Mouse (Mus musculus) ES-E14 (cell line): ENCODE data around the gene Xrcc5.

ENCODE experiments used
- HCFC1 ChIP-seq: IDR thresholded peaks from 2 replicates; pipeline ENCODE4 v1.6.1; 2012; ENCODE audit warnings: low read length, inconsistent platforms, borderline replicate concordance; ENCODE audit not compliant: insufficient read depth
- ZC3H11A ChIP-seq: IDR thresholded peaks from 2 replicates; pipeline ENCODE4 v1.6.1; 2012; ENCODE audit warnings: low read depth, mild to moderate bottlenecking, inconsistent platforms, low read length, borderline replicate concordance
- ZNF384 ChIP-seq: IDR thresholded peaks from 2 replicates; pipeline ENCODE4 v1.6.1; 2012; ENCODE audit warnings: low read depth, low read length, inconsistent platforms

- TF ChIP-seq HCFC1, result no peak
- no peak for TF ChIP-seq ZC3H11A
- no peak for TF ChIP-seq ZNF384
Observed at GRCm38 (mm10) chr1:72374049-72374448, 66.8 kb downstream of the Xrcc5 start.
